Mouse (Mus musculus): ENCODE results near the gene Gpx3. TPM values are rescaled to one million over a fixed set of nuclear protein-coding genes. Genes with fewer than 3 reads are reported as not detected.
A peak's percentile ranks its signal among the peaks of the same experiment; 100 is the strongest.
"Not testable (repeated sequence)": the region's sequence is repeated elsewhere in the genome, so short reads cannot be mapped to it uniquely, and the experiment has no call there.

The Gpx3 gene
- polyA plus RNA-seq, 1 experiment from 2014 or later, result 17.2 TPM

- no peak overlapping the region for H3K9ac ChIP-seq (replicated peaks)
- ATAC-seq (replicated peaks), result no peak
- H3K4me2 ChIP-seq (replicated peaks), result no peak overlapping the region
- no peaks in the 10 kb centered on the region for H3K4me1 ChIP-seq
- no peaks in the 10 kb centered on the region for H3K9me3 ChIP-seq
- WGBS, result 83% methylated on average over 2 of the region's 2 CpGs
- no peak overlapping the region for H3K4me3 ChIP-seq
- no peaks in the 10 kb centered on the region for H3K27me3 ChIP-seq
- no peaks in the 10 kb centered on the region for H3K36me3 ChIP-seq
- H3K27ac ChIP-seq (replicated peaks), result no peak overlapping the region
These were observed 16.8 kb upstream of the Gpx3 start for GRCm38 (mm10) chr11:54885406-54885805.

GRCm38 (mm10) chr11:54887927-54888326 is 14.3 kb upstream of the Gpx3 start:
- no peak overlapping the region for H3K27ac ChIP-seq (replicated peaks)
- H3K4me1 ChIP-seq, result no peaks in the 10 kb centered on the region
- no peaks in the 10 kb centered on the region for H3K9me3 ChIP-seq
- no peak for ATAC-seq (replicated peaks)
- no peak overlapping the region for H3K4me2 ChIP-seq (replicated peaks)
- no peaks in the 10 kb centered on the region for H3K27me3 ChIP-seq
- H3K9ac ChIP-seq (replicated peaks), result no peak overlapping the region
- no peak overlapping the region for H3K4me3 ChIP-seq
- no peaks in the 10 kb centered on the region for H3K36me3 ChIP-seq
- 90% methylated on average over 6 of the region's 6 CpGs for WGBS

GRCm38 (mm10) chr11:54891341-54891740 is 10.9 kb upstream of the Gpx3 start:
- no peak overlapping the region for H3K9ac ChIP-seq (replicated peaks)
- 87% methylated on average over 5 of the region's 5 CpGs for WGBS
- no peak for ATAC-seq (replicated peaks)
- H3K4me3 ChIP-seq, result no peak overlapping the region
- no peak overlapping the region for H3K4me2 ChIP-seq (replicated peaks)
- H3K27me3 ChIP-seq, result no peaks in the 10 kb centered on the region
- H3K27ac ChIP-seq (replicated peaks), result no peak overlapping the region
- H3K9me3 ChIP-seq, result no peaks in the 10 kb centered on the region
- no peaks in the 10 kb centered on the region for H3K4me1 ChIP-seq
- H3K36me3 ChIP-seq, result no peaks in the 10 kb centered on the region

GRCm38 (mm10) chr11:54892091-54892490 is 10.2 kb upstream of the Gpx3 start:
- ATAC-seq (replicated peaks), result no peak
- Histone ChIP-seq H3K4me2 (replicated peaks) (no peak overlapping the region), H3K4me1 (no peaks in the 10 kb centered on the region), H3K27me3 (no peaks in the 10 kb centered on the region), H3K9me3 (no peaks in the 10 kb centered on the region), H3K36me3 (no peaks in the 10 kb centered on the region), H3K27ac (replicated peaks) (no peak overlapping the region), H3K4me3 (no peak overlapping the region), H3K9ac (replicated peaks) (no peak overlapping the region)
- 71% methylated on average over 7 of the region's 7 CpGs for WGBS

- H3K27ac ChIP-seq (replicated peaks), result no peak overlapping the region
These were observed 7.7 kb upstream of the Gpx3 start for GRCm38 (mm10) chr11:54894589-54894988.

GRCm38 (mm10) chr11:54896646-54897045 is 5.6 kb upstream of the Gpx3 start:
- H3K4me2 ChIP-seq (replicated peaks); H3K36me3 ChIP-seq; H3K27ac ChIP-seq (replicated peaks); H3K4me1 ChIP-seq; H3K9me3 ChIP-seq; H3K9ac ChIP-seq (replicated peaks); H3K4me3 ChIP-seq; ATAC-seq (replicated peaks); H3K27me3 ChIP-seq: not testable (repeated sequence)
- WGBS, result 90% methylated on average over 3 of the region's 3 CpGs

More at GRCm38 (mm10) chr11:54894589-54894988, 7.7 kb upstream of the Gpx3 start:
- Histone ChIP-seq H3K4me3 (no peak overlapping the region), H3K9ac (replicated peaks) (no peak overlapping the region), H3K4me2 (replicated peaks) (no peak overlapping the region), H3K4me1 (no peaks in the 10 kb centered on the region), H3K27me3 (no peaks in the 10 kb centered on the region), H3K9me3 (no peaks in the 10 kb centered on the region), H3K36me3 (no peaks in the 10 kb centered on the region)
- ATAC-seq (replicated peaks), result no peak
- 66% methylated on average over 9 of the region's 9 CpGs for WGBS

- Histone ChIP-seq H3K27me3 (no peaks in the 10 kb centered on the region), H3K36me3 (no peaks in the 10 kb centered on the region), H3K9ac (replicated peaks) (no peak overlapping the region), H3K9me3 (no peaks in the 10 kb centered on the region), H3K4me2 (replicated peaks) (no peak overlapping the region), H3K4me1 (peaks cover 3% of the 10 kb centered on the region; the same call in 1 of the 2 replicates), H3K27ac (replicated peaks) (no peak overlapping the region), H3K4me3 (no peak overlapping the region)
- WGBS, result 56% methylated on average over 5 of the region's 5 CpGs
- no peak for ATAC-seq (replicated peaks)
These were observed 4.8 kb upstream of the Gpx3 start for GRCm38 (mm10) chr11:54897470-54897869.

- H3K9me3 ChIP-seq, result no peaks in the 10 kb centered on the region
- no peaks in the 10 kb centered on the region for H3K27me3 ChIP-seq
- ATAC-seq (replicated peaks), result no peak
- no peaks in the 10 kb centered on the region for H3K36me3 ChIP-seq
- no peak overlapping the region for H3K27ac ChIP-seq (replicated peaks)
- H3K4me3 ChIP-seq, result no peak overlapping the region
- WGBS, result 82% methylated on average over 4 of the region's 4 CpGs
- H3K9ac ChIP-seq (replicated peaks), result no peak overlapping the region
- no peak overlapping the region for H3K4me2 ChIP-seq (replicated peaks)
- H3K4me1 ChIP-seq, result peaks cover 10% of the 10 kb centered on the region
These were observed 2.6 kb upstream of the Gpx3 start for GRCm38 (mm10) chr11:54899657-54900056.

GRCm38 (mm10) chr11:54903339-54903738 is 1.1 kb downstream of the Gpx3 start:
- no peak for ATAC-seq (replicated peaks)
- Histone ChIP-seq H3K27me3 (no peaks in the 10 kb centered on the region), H3K27ac (replicated peaks) (no peak overlapping the region)

GRCm38 (mm10) chr11:54903940-54904706 is 1.9 kb downstream of the Gpx3 start:
- H3K27me3 ChIP-seq, result no peaks in the 10 kb centered on the region
- no peak overlapping the region for H3K9ac ChIP-seq (replicated peaks)
- H3K4me2 ChIP-seq (replicated peaks), result no peak overlapping the region
- ATAC-seq (replicated peaks), result no peak
- no peak overlapping the region for H3K27ac ChIP-seq (replicated peaks)
- H3K9me3 ChIP-seq, result no peaks in the 10 kb centered on the region
- peaks cover 10% of the 10 kb centered on the region for H3K4me1 ChIP-seq
- no peaks in the 10 kb centered on the region for H3K36me3 ChIP-seq
- no peak overlapping the region for H3K4me3 ChIP-seq
- WGBS, result 75% methylated on average over 4 of the region's 4 CpGs

More at GRCm38 (mm10) chr11:54903339-54903738, 1.1 kb downstream of the Gpx3 start:
- H3K4me2 ChIP-seq (replicated peaks), result peak overlapping the region; percentile 95
- peaks cover 10% of the 10 kb centered on the region for H3K4me1 ChIP-seq
- WGBS, result 86% methylated on average over 5 of the region's 5 CpGs
- H3K9ac ChIP-seq (replicated peaks), result no peak overlapping the region
- no peaks in the 10 kb centered on the region for H3K9me3 ChIP-seq
- H3K36me3 ChIP-seq, result no peaks in the 10 kb centered on the region
- H3K4me3 ChIP-seq, result peak overlapping the region; percentile 56

GRCm38 (mm10) chr11:54905086-54905485 is 2.8 kb downstream of the Gpx3 start:
- no peak overlapping the region for H3K4me2 ChIP-seq (replicated peaks)
- no peak for ATAC-seq (replicated peaks)
- no peaks in the 10 kb centered on the region for H3K27me3 ChIP-seq
- H3K27ac ChIP-seq (replicated peaks), result no peak overlapping the region
- H3K9ac ChIP-seq (replicated peaks), result no peak overlapping the region
- H3K4me1 ChIP-seq, result peaks cover 10% of the 10 kb centered on the region
- H3K4me3 ChIP-seq, result no peak overlapping the region
- 87% methylated on average over 3 of the region's 3 CpGs for WGBS
- no peaks in the 10 kb centered on the region for H3K9me3 ChIP-seq
- no peaks in the 10 kb centered on the region for H3K36me3 ChIP-seq

- no peak for ATAC-seq (replicated peaks)
- Histone ChIP-seq H3K4me1 (peaks cover 10% of the 10 kb centered on the region), H3K9ac (replicated peaks) (no peak overlapping the region), H3K4me3 (no peak overlapping the region), H3K36me3 (no peaks in the 10 kb centered on the region), H3K4me2 (replicated peaks) (no peak overlapping the region), H3K27ac (replicated peaks) (no peak overlapping the region), H3K9me3 (no peaks in the 10 kb centered on the region), H3K27me3 (no peaks in the 10 kb centered on the region)
- 72% methylated on average over 4 of the region's 4 CpGs for WGBS
These were observed 3.7 kb downstream of the Gpx3 start for GRCm38 (mm10) chr11:54905931-54906330.

- no peak for ATAC-seq (replicated peaks)
- H3K36me3 ChIP-seq, result no peaks in the 10 kb centered on the region
- H3K4me1 ChIP-seq, result peaks cover 10% of the 10 kb centered on the region
- no peak overlapping the region for H3K4me3 ChIP-seq
- no peaks in the 10 kb centered on the region for H3K27me3 ChIP-seq
- no peaks in the 10 kb centered on the region for H3K9me3 ChIP-seq
- no peak overlapping the region for H3K4me2 ChIP-seq (replicated peaks)
- no peak overlapping the region for H3K27ac ChIP-seq (replicated peaks)
- no peak overlapping the region for H3K9ac ChIP-seq (replicated peaks)
- WGBS, result 81% methylated on average over 4 of the region's 4 CpGs
These were observed 4.2 kb downstream of the Gpx3 start for GRCm38 (mm10) chr11:54906466-54906865.
